Mouse (Mus musculus): ENCODE measurements around the gene Tmod2. TPM values are rescaled to one million over a fixed set of nuclear protein-coding genes. Genes with fewer than 3 reads are reported as not detected.

Tmod2 gene
- total RNA-seq, 2 experiments from 2014 or later, result 363 to 370 TPM

Other genes with a start within 250 kb of the Tmod2 start
- gene Mapk6, start 201.3 kb downstream of the Tmod2 start, total RNA-seq (2021), result 10 to 100 TPM; 28.4 TPM
- gene Leo1, start 169.8 kb downstream of the Tmod2 start, total RNA-seq (2021), result 10 to 100 TPM; 21.7 to 23.3 TPM
- 10 to 100 TPM; 38.7 to 42.6 TPM for gene Tmod3, start 51.7 kb downstream of the Tmod2 start, total RNA-seq (2021)
- 10 to 100 TPM; 58.2 to 67.7 TPM for gene Lysmd2, start 14.4 kb upstream of the Tmod2 start, total RNA-seq (2021)
- 100 to 1,000 TPM; 306 to 314 TPM for gene Scg3, start 72.7 kb upstream of the Tmod2 start, total RNA-seq (2021)
- gene Bmp5, start 164.0 kb upstream of the Tmod2 start, total RNA-seq (2021), result under 1 TPM; 0.79 to 0.96 TPM